Mouse (Mus musculus): ENCODE results near the gene Actr2. TPM values are rescaled to one million over a fixed set of nuclear protein-coding genes. Genes with fewer than 3 reads are reported as not detected.
"Not testable (repeated sequence)": the region's sequence is repeated elsewhere in the genome, so short reads cannot be mapped to it uniquely, and the experiment has no call there.

The Actr2 gene
- polyA plus RNA-seq, 1 experiment from 2014 or later: 173 TPM

DNA sequence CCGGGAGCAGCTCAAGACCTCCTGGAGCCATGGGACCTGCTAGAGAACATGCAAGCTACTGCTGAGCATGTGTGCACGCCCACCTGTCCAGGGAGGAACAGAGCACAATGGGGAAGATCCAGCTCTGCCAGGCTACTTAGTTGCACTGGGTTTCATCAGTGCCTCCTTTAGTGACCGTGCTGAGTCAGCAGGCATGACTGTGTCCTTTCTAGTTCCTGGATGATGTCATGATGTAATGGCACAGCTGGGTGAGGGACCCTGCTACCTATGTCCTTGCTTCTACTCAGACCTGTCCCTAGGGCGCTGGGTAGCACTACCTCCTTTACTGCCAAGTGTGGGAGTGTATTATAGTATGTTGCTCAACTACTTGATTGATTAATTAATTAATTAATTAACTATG lies 75.0 kb downstream of the Actr2 start:
- ATAC-seq (replicated peaks): 0 out of 2 replicates have a peak, but pooled peaks have one; percentile 15
- no peak overlapping the region for H3K4me3 ChIP-seq
- H3K4me1 ChIP-seq: peaks cover 8% of the 10 kb centered on the region; the same call in 1 of the 2 replicates
- H3K9ac ChIP-seq: no peak overlapping the region
- H3K4me2 ChIP-seq: no peak overlapping the region
- no peaks in the 10 kb centered on the region for H3K27me3 ChIP-seq (replicated peaks)
- no peaks in the 10 kb centered on the region for H3K9me3 ChIP-seq
- no peaks in the 10 kb centered on the region for H3K36me3 ChIP-seq (replicated peaks)
- 84% methylated on average over 4 of the region's 4 CpGs for whole genome bisulfite sequencing
- no peak overlapping the region for H3K27ac ChIP-seq

DNA sequence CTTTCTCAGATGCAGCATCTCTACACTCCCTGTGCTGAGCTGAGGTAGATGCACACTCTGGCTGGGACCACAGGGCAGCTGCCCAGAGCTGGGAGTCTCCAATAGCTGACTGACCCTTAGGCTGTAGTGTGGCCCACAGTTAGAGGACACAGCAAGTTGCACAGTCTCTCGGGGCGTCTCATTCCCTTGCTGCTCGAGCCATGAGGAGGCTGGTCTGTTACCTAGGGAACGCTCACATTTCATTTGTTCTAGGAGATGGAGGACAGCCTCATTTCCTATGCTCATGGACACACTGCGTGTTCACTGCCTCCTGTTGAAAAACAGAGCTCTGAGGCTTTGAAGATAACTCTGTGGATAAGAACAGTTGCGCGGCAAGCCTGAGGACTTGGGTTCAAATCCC lies 76.7 kb downstream of the Actr2 start:
- H3K4me3 ChIP-seq: no peak overlapping the region
- H3K27me3 ChIP-seq (replicated peaks): no peaks in the 10 kb centered on the region
- no peak for ATAC-seq (replicated peaks)
- no peak overlapping the region for H3K9ac ChIP-seq
- 56% methylated on average over 7 of the region's 7 CpGs for WGBS
- no peaks in the 10 kb centered on the region for H3K9me3 ChIP-seq
- H3K27ac ChIP-seq: no peak overlapping the region
- H3K36me3 ChIP-seq (replicated peaks): no peaks in the 10 kb centered on the region
- peaks cover 8% of the 10 kb centered on the region; the same call in 1 of the 2 replicates for H3K4me1 ChIP-seq
- H3K4me2 ChIP-seq: no peak overlapping the region

DNA sequence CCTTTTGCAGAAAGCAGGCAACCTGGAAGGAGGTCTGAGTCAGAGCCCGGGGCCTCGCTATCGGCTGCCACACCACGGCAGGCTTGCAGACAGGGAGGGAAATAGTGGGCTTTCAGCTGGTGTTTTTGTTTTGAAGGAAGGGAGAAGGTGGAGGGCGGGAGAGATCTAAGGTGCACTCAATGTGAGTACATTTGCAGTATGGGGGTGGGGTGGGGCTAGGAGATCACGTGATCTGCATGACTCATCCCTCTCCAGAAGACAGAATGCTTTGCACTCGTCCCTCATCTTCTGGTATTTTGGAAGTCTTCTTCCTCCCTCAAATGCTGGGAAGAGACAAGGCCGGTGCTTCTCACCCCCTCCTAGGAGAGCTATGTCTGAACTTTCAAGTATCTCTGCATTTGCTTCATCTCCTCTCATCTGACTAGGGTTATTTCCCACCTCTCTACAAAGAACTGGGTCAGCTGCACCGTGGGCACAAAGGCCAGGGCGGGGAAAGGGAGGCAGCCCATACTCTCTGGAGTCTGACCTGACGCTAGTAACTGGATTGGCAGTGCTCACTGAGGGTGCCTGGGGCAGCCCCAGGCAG lies 77.3 kb downstream of the Actr2 start:
- no peak for ATAC-seq (replicated peaks)
- WGBS: 64% methylated on average over 11 of the region's 11 CpGs

DNA sequence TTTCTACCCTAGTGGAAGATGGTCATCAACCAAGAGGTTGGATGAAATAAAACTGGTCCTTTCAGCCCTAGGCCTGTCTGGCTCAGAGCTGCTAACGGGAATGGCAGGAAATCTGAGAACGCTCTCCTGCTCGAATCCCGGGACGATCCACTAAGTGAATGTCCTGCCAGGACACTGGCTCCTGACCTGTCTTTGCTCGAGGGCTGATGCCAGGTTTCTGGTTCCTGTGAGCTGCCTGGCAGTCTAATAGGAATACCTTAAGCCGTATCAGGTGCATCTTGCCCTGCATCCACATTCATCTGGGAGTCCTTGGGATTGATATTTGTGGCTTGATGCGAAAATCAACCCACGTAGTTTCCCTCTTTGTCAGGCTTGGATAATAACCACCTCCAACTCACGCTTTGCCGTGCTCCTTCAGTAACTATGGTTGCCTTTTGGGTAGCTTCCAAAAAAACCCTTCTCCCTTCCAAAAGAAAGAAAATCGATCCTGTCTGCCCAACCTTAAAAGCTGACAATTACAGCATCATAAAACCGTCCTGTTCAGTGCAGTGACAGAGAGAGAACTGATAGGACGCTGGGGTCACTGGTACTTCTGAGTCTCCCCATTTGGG lies 78.3 kb downstream of the Actr2 start:
- no peak overlapping the region for H3K4me3 ChIP-seq
- no peaks in the 10 kb centered on the region for H3K9me3 ChIP-seq
- no peaks in the 10 kb centered on the region for H3K27me3 ChIP-seq (replicated peaks)
- H3K27ac ChIP-seq: no peak overlapping the region
- H3K4me1 ChIP-seq: peaks cover 8% of the 10 kb centered on the region; the same call in 1 of the 2 replicates
- no peaks in the 10 kb centered on the region for H3K36me3 ChIP-seq (replicated peaks)
- H3K9ac ChIP-seq: no peak overlapping the region
- no peak overlapping the region for H3K4me2 ChIP-seq
- 76% methylated on average over 14 of the region's 14 CpGs for WGBS
- no peak for ATAC-seq (replicated peaks)

More for the DNA sequence above, 77.3 kb downstream of the Actr2 start:
- H3K4me1 ChIP-seq: peaks cover 8% of the 10 kb centered on the region; the same call in 1 of the 2 replicates
- H3K9ac ChIP-seq: no peak overlapping the region
- no peak overlapping the region for H3K4me2 ChIP-seq
- H3K27me3 ChIP-seq (replicated peaks): no peaks in the 10 kb centered on the region
- no peak overlapping the region for H3K27ac ChIP-seq
- no peaks in the 10 kb centered on the region for H3K36me3 ChIP-seq (replicated peaks)
- no peaks in the 10 kb centered on the region for H3K9me3 ChIP-seq
- H3K4me3 ChIP-seq: no peak overlapping the region

DNA sequence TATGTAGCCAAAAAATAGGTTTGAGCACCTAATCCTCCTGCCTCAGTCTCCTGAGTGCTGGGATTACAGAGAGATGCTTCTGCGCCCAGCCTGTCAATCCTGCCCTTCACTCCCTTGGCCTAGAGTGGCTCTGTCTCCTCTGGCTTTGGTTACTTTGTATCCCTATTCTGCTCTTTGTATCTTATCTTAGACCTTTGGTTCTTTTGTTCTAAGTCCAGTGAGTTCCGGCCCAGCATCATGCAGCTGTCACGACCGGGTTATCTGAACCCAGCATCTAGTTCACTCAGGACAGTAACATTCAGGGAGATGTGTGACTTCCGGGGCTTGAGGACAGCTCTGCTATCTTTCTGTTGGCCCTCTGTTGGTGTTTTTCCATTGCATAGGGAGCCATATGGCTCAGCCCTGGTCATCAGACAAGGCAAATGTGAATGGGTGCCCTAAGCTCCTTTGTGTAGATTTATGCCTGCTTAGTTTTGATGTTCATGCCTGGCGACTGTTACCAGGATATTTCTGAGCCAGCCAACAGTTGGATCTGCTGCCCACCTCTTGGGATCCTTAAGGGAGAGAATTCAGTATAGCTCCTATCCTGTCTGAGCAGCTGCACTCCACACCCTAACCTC lies 79.1 kb downstream of the Actr2 start:
- H3K27ac ChIP-seq: no peak overlapping the region
- H3K27me3 ChIP-seq (replicated peaks): no peaks in the 10 kb centered on the region
- peaks cover 3% of the 10 kb centered on the region; the same call in 1 of the 2 replicates for H3K4me1 ChIP-seq
- no peak overlapping the region for H3K9ac ChIP-seq
- H3K4me3 ChIP-seq: no peak overlapping the region
- WGBS: 76% methylated on average over 6 of the region's 6 CpGs
- H3K4me2 ChIP-seq: no peak overlapping the region
- ATAC-seq (replicated peaks): no peak
- H3K36me3 ChIP-seq (replicated peaks): no peaks in the 10 kb centered on the region
- H3K9me3 ChIP-seq: no peaks in the 10 kb centered on the region

DNA sequence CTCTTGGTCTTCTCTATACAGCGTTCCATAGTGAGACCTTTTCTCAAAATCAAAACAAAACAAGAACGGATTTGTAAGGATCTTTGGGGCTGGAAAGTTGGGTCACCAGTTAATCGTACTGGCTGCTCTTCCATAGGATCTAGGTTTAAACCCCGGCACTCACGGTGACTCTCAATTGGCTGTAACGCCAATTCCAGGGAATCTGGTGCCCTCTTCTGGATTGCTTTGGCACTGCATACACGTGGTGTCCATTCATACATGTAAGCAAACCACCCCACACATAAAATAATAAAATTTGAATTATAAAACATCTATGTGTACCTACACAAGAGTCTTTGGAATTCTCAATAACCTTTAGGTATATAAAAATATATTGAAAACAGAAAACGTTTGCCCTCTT lies 81.2 kb downstream of the Actr2 start:
- no peak for ATAC-seq (replicated peaks)
- WGBS: 41% methylated on average over 8 of the region's 8 CpGs

DNA sequence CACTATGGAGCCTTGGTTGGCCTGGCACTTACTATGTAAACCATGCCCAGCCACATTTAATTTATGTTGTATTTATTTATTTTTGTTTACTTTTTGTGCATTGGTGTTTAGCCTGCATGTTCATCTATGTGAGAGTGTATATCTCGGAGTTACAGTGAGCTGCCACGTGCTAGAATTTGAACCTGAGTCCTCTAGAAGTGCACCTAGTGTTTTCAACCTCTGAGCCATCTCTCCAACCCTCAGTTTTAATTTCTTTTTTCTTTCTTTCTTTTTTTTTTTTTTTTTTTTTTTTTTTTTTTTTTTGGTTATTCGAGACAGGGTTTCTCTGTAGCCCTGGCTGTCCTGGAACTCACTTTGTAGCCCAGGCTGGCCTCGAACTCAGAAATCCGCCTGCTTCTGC lies 81.7 kb downstream of the Actr2 start:
- H3K4me2 ChIP-seq; H3K27me3 ChIP-seq (replicated peaks); ATAC-seq (replicated peaks); H3K4me1 ChIP-seq; H3K27ac ChIP-seq; H3K36me3 ChIP-seq (replicated peaks); H3K4me3 ChIP-seq; H3K9ac ChIP-seq; H3K9me3 ChIP-seq: not testable (repeated sequence)
- WGBS: 96% methylated on average over 5 of the region's 5 CpGs

More for the DNA sequence above, 81.2 kb downstream of the Actr2 start:
- no peak overlapping the region for H3K4me2 ChIP-seq
- no peak overlapping the region for H3K27ac ChIP-seq
- no peak overlapping the region for H3K4me3 ChIP-seq
- no peaks in the 10 kb centered on the region for H3K4me1 ChIP-seq
- no peaks in the 10 kb centered on the region for H3K27me3 ChIP-seq (replicated peaks)
- no peaks in the 10 kb centered on the region for H3K9me3 ChIP-seq
- no peak overlapping the region for H3K9ac ChIP-seq
- no peaks in the 10 kb centered on the region for H3K36me3 ChIP-seq (replicated peaks)

DNA sequence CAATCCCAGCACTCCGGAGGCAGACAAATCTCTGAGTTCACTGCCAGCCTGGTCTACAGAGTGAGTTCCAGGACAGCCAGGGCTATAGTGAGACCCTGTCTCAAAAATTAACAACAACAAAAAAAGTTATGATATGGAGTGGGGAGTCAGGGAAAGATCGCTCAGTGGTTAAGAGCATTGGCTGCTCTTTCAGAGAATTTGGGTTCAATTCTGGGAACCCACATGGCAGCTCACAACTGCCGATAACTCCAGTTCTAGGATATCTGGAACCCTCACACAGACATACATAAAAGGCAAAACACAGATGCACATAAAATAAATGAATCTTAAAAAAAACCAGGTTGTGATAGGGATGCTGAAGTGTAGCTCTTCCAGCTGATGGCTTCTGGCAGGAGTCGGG lies 83.7 kb downstream of the Actr2 start:
- Histone ChIP-seq H3K4me3 (no peak overlapping the region), H3K4me1 (no peaks in the 10 kb centered on the region), H3K9me3 (no peaks in the 10 kb centered on the region), H3K4me2 (no peak overlapping the region), H3K36me3 (replicated peaks) (no peaks in the 10 kb centered on the region), H3K27ac (no peak overlapping the region), H3K9ac (no peak overlapping the region), H3K27me3 (replicated peaks) (no peaks in the 10 kb centered on the region)
- WGBS: 93% methylated on average over 4 of the region's 4 CpGs
- no peak for ATAC-seq (replicated peaks)

DNA sequence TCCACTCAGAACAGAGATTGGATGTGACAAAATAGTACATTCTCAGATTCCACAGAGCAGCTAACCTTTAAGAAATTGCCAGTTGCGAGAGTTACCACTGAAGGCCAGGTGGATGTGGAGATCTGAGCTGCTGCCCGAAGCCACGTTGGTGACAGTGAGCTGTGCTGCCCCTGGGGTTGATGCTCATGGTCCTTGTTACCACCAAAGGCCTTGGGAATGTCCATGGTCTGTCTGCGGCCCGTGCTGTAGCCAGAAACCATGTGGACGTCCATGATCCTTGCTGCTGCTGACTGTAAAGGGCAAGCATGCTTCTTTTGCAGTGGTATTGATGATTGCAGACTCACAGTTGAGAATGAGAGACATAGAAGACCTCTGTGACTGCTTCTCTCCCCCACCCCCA lies 84.3 kb downstream of the Actr2 start:
- no peaks in the 10 kb centered on the region for H3K27me3 ChIP-seq (replicated peaks)
- no peak overlapping the region for H3K27ac ChIP-seq
- H3K4me1 ChIP-seq: no peaks in the 10 kb centered on the region
- no peak for ATAC-seq (replicated peaks)
- H3K9me3 ChIP-seq: no peaks in the 10 kb centered on the region
- no peak overlapping the region for H3K4me2 ChIP-seq
- H3K36me3 ChIP-seq (replicated peaks): no peaks in the 10 kb centered on the region
- H3K4me3 ChIP-seq: no peak overlapping the region
- no peak overlapping the region for H3K9ac ChIP-seq
- WGBS: 90% methylated on average over 6 of the region's 6 CpGs

DNA sequence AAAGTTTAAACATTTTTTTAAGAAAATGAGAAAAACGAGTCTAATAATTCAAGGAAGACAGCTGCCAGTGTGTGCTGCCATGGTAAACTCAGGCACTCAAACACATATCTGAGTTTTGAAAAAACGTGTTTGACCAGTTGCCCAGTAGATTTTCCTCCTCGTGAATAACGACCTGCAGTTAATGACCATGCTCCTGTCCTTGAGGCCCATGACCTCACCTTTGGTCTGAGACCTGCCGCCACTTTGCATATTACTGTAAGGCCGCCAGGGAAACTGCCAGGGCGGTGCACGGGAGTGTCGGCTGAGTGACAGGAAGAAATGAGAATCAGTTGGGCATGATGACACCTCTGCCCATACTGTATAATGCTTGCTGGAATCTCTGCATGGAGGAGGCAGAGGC lies 85.0 kb downstream of the Actr2 start:
- Histone ChIP-seq H3K27ac (no peak overlapping the region), H3K4me3 (no peak overlapping the region), H3K4me2 (no peak overlapping the region), H3K4me1 (no peaks in the 10 kb centered on the region), H3K36me3 (replicated peaks) (no peaks in the 10 kb centered on the region), H3K9ac (no peak overlapping the region), H3K9me3 (no peaks in the 10 kb centered on the region), H3K27me3 (replicated peaks) (no peaks in the 10 kb centered on the region)
- WGBS: 87% methylated on average over 9 of the region's 9 CpGs
- ATAC-seq (replicated peaks): no peak

DNA sequence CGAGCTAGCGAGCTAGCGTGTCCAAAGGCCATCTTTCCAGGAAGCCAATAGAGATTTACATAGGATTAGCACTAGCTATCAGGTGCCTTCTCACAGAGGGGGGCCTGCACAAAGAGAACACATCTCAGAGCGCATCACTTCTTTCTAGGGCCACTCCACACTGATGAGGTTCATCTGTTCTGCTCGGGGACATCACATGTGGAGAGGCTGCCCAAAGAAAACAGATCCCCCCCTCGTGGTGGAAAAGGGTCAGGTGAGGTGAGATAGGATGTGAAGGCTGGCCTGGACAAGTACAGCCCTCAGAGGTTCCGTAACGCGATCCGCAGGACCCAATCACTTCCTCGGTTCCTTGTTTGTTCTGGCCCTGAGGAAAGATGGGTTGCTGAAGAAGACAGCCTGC lies 86.8 kb downstream of the Actr2 start:
- Histone ChIP-seq H3K9ac (no peak overlapping the region), H3K27me3 (replicated peaks) (no peaks in the 10 kb centered on the region), H3K9me3 (peaks cover 7% of the 10 kb centered on the region), H3K4me3 (no peak overlapping the region), H3K4me2 (no peak overlapping the region), H3K27ac (no peak overlapping the region), H3K4me1 (no peaks in the 10 kb centered on the region), H3K36me3 (replicated peaks) (peaks cover 10% of the 10 kb centered on the region)
- 0 out of 2 replicates have a peak, but pooled peaks have one; percentile 19 for ATAC-seq (replicated peaks)
- 63% methylated on average over 11 of the region's 11 CpGs for WGBS

DNA sequence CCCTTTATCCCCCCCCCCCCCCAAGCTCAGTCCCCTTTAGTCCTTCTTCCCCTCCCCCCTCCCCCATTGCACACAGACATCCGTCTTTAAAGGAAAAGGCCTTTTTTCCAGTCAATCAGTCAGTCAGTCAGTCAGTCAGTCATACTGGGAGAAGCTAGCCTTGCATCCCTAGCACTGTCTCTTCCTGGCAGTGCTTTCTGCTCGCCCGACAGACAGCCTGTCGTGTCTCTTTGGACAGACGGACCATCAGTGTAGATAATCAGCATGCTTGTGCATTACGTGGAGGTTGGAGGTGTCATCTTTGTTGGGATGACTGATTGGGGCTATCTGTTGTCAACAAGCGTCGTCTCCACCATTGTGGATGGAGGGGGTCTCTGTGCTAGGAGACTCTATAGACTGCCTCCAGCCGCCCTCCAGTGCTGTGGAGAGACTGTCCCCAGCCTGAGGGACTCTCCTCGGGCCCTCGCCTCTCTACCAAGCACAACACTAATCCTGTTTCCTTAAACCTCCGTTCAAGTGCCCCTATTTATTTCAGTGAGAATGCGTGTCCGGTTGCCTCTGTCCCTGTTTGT lies 89.7 kb downstream of the Actr2 start:
- no peaks in the 10 kb centered on the region for H3K4me1 ChIP-seq
- no peak overlapping the region for H3K27ac ChIP-seq
- H3K27me3 ChIP-seq (replicated peaks): no peaks in the 10 kb centered on the region
- H3K9me3 ChIP-seq: peaks cover 25% of the 10 kb centered on the region
- ATAC-seq (replicated peaks): no peak
- H3K4me2 ChIP-seq: no peak overlapping the region
- H3K4me3 ChIP-seq: no peak overlapping the region
- H3K36me3 ChIP-seq (replicated peaks): peaks cover 39% of the 10 kb centered on the region
- H3K9ac ChIP-seq: no peak overlapping the region
- 78% methylated on average over 14 of the region's 14 CpGs for WGBS

Measured in midbrain, embryonic 15.5 days (tissue).